Mouse (Mus musculus): ENCODE results near the gene Flna. TPM values are rescaled to one million over a fixed set of nuclear protein-coding genes. Genes with fewer than 3 reads are reported as not detected.
"Not testable (repeated sequence)": the region's sequence is repeated elsewhere in the genome, so short reads cannot be mapped to it uniquely, and the experiment has no call there.

Gene Flna
- total RNA-seq, 4 experiments from 2014 or later, result 24.0 to 39.3 (median 32.3) TPM

GRCm38 (mm10) chrX:74246693-74247092, 2.9 kb downstream of the Flna start:
- peak in 1 of 2 experiments; percentile 6 for DNase-seq (ENCODE audit: low spot score in 2 of 2)

- DNase-seq (ENCODE audit: low spot score in 2 of 2), result peak; percentile 70 to 83
Observed at GRCm38 (mm10) chrX:74246213-74246681, 3.4 kb downstream of the Flna start.

- peak; percentile 68 to 77 for DNase-seq (ENCODE audit: low spot score in 2 of 2)
Observed at GRCm38 (mm10) chrX:74245687-74246086, 3.9 kb downstream of the Flna start.

- no peak for DNase-seq (ENCODE audit: low spot score in 2 of 2)
Observed at GRCm38 (mm10) chrX:74245107-74245506, 4.5 kb downstream of the Flna start.

GRCm38 (mm10) chrX:74244614-74245083, 5.0 kb downstream of the Flna start:
- DNase-seq (ENCODE audit: low spot score in 2 of 2), result peak; percentile 25 to 48

- no peak for DNase-seq (ENCODE audit: low spot score in 2 of 2)
Observed at GRCm38 (mm10) chrX:74243807-74244206, 5.8 kb downstream of the Flna start.

- DNase-seq (ENCODE audit: low spot score in 2 of 2), result no peak
Observed at GRCm38 (mm10) chrX:74243396-74243795, 6.2 kb downstream of the Flna start.

- DNase-seq (ENCODE audit: low spot score in 2 of 2), result no peak
Observed at GRCm38 (mm10) chrX:74240332-74240731, 9.3 kb downstream of the Flna start.

GRCm38 (mm10) chrX:74233196-74233595, 16.4 kb downstream of the Flna start:
- DNase-seq (ENCODE audit: low spot score in 2 of 2), result no peak

GRCm38 (mm10) chrX:74230038-74230437, 19.6 kb downstream of the Flna start:
- DNase-seq (ENCODE audit: low spot score in 2 of 2), result no peak

- DNase-seq (ENCODE audit: low spot score in 2 of 2), result not testable (repeated sequence)
Observed at GRCm38 (mm10) chrX:74220099-74220498, 29.5 kb downstream of the Flna start.

- no peak for DNase-seq (ENCODE audit: low spot score in 2 of 2)
Observed at GRCm38 (mm10) chrX:74219449-74219848, 30.2 kb downstream of the Flna start.

- no peak for DNase-seq (ENCODE audit: low spot score in 2 of 2)
Observed at GRCm38 (mm10) chrX:74218496-74218895, 31.1 kb downstream of the Flna start.

GRCm38 (mm10) chrX:74203556-74203955, 46.1 kb downstream of the Flna start:
- no peak for DNase-seq (ENCODE audit: low spot score in 2 of 2)

GRCm38 (mm10) chrX:74176959-74177358, 72.7 kb downstream of the Flna start, which contains the start of gene Tktl1:
Tktl1 (plus strand) TSS chrX:74177259.
- DNase-seq (ENCODE audit: low spot score in 2 of 2), result no peak

Small RNA genes within 50 kb of the gene (microRNA-seq; reads per million reads assigned to microRNA genes)
- not detected for gene Mir7091

Other genes starting within 250 kb of the Flna start
- 10 to 100 TPM; 34.9 to 39.0 (median 37.5) TPM for gene Irak1, start 225.9 kb downstream of the Flna start, total RNA-seq (2022)
- 1 to 10 TPM in 1 of 4 experiments, under 1 TPM in 1, not detected in 2; 0.46 to 1.5 TPM for gene Opn1mw, start 122.4 kb downstream of the Flna start, total RNA-seq (2022)
- gene Mecp2, start 114.5 kb downstream of the Flna start, total RNA-seq (2022), result 10 to 100 TPM; 27.8 to 32.8 (median 29.0) TPM
- not detected for gene Tex28, start 82.0 kb downstream of the Flna start, total RNA-seq (2022)
- not detected for gene Tktl1, start 72.6 kb downstream of the Flna start, total RNA-seq (2022)
- gene Emd, start 4.9 kb upstream of the Flna start, total RNA-seq (2022), result 10 to 100 TPM; 23.0 to 29.5 (median 26.9) TPM
- 100 to 1,000 TPM; 130 to 325 (median 183) TPM for gene Rpl10, start 21.0 kb upstream of the Flna start, total RNA-seq (2022)
- gene Taz, start 32.1 kb upstream of the Flna start, total RNA-seq (2022), result 10 to 100 TPM; 39.0 to 53.5 (median 48.1) TPM
- 100 to 1,000 TPM; 126 to 143 (median 137) TPM for gene Dnase1l1, start 32.5 kb upstream of the Flna start, total RNA-seq (2022)
- 10 to 100 TPM; 86.9 to 87.5 (median 87.2) TPM for gene Atp6ap1, start 47.3 kb upstream of the Flna start, total RNA-seq (2022)
- gene Gdi1, start 55.2 kb upstream of the Flna start, total RNA-seq (2022), result 10 to 100 TPM; 26.0 to 45.1 (median 33.4) TPM
- 10 to 100 TPM; 22.6 to 26.2 (median 24.4) TPM for gene Fam50a, start 63.2 kb upstream of the Flna start, total RNA-seq (2022)
- under 1 TPM; 0.27 to 0.73 (median 0.58) TPM for gene Plxna3, start 79.2 kb upstream of the Flna start, total RNA-seq (2022)
- gene Lage3, start 103.8 kb upstream of the Flna start, total RNA-seq (2022), result 10 to 100 TPM; 36.1 to 50.3 (median 43.0) TPM
- 10 to 100 TPM; 56.6 to 63.1 (median 60.5) TPM for gene Ubl4a, start 123.4 kb upstream of the Flna start, total RNA-seq (2022)
- 1 to 10 TPM; 1.9 to 2.7 (median 2.4) TPM for gene Slc10a3, start 123.5 kb upstream of the Flna start, total RNA-seq (2022)
- gene Fam3a, start 143.5 kb upstream of the Flna start, total RNA-seq (2022), result 10 to 100 TPM; 12.8 to 15.3 (median 14.2) TPM
- 10 to 100 TPM; 21.6 to 31.2 (median 25.5) TPM for gene Ikbkg, start 143.5 kb upstream of the Flna start, total RNA-seq (2022)
- 1 to 10 TPM; 2.0 to 4.2 (median 3.4) TPM for gene G6pdx, start 179.4 kb upstream of the Flna start, total RNA-seq (2022)
- not detected for gene Gm6880, start 231.6 kb upstream of the Flna start, total RNA-seq (2022)